In genomic region chr2:131488870-131489269, GRCm38 (mm10) we compare ENCODE assay signal across 12 mouse cellular contexts. TPM values are rescaled to one million over a fixed set of nuclear protein-coding genes. Genes with fewer than 3 reads are reported as not detected.
A peak's percentile ranks its signal among the peaks of the same experiment; 100 is the strongest.
DNase-seq lines count a peak whose midpoint lies in the region; ATAC-seq and TF ChIP-seq lines count a peak whose summit lies in the region.
"Had no signal": no experiment of that assay in that cellular context is flagged by ENCODE, and none has a peak within 500 bp of the region (broad histone marks: within the 10 kb centered on the region; RNA-seq: fewer than 3 reads in every experiment).

No protein-coding gene starts in this region.

- H3K4me3 ChIP-seq in cerebellum, adult 2 months (replicated peaks; ENCODE audit: insufficient read depth, low read depth, low read length), result no peak overlapping the region
- no peak overlapping the region for H3K4me3 ChIP-seq in kidney, postnatal 0 days (replicated peaks; ENCODE audit: low read depth, low read length)
- H3K4me3 ChIP-seq in kidney, embryonic 14.5 days (ENCODE audit: low read length), result no peak overlapping the region
- H3K4me3 ChIP-seq: megakaryocyte, embryonic 14.5 days had no signal

- TF ChIP-seq POLR2A in cerebellum, adult 2 months (IDR thresholded peaks at IDR 0.05; ENCODE audit: borderline replicate concordance, insufficient read depth, low read length), result no peak

- DNase-seq in cerebellum, adult 2 months, result no peak
- no peak for DNase-seq in kidney, postnatal 0 days (ENCODE audit: low spot score)
- DNase-seq in thymus, postnatal 0 days (ENCODE audit: low spot score), result peak; percentile 31
- DNase-seq in thymus, postnatal 14 days, result no peak
- no peak for DNase-seq in adrenal gland, postnatal 25 days
- no peak for DNase-seq in embryo, embryonic 10 days (ENCODE audit: low spot score)
- DNase-seq: gastrocnemius, postnatal 10 days; heart, postnatal 36 days; kidney, adult 9 months had no signal

- no peaks in the 10 kb centered on the region for H3K36me3 ChIP-seq in kidney, postnatal 0 days (ENCODE audit: insufficient read depth, low read length)
- no peaks in the 10 kb centered on the region for H3K36me3 ChIP-seq in kidney, embryonic 14.5 days (ENCODE audit: control insufficient read depth, insufficient read depth, low read length)

- H3K4me1 ChIP-seq in cerebellum, adult 2 months (ENCODE audit: control insufficient read depth, insufficient read depth, low read length), result peaks cover 8% of the 10 kb centered on the region; the same call in 1 of the 2 replicates
- peaks cover 6% of the 10 kb centered on the region; the same call in 1 of the 2 replicates for H3K4me1 ChIP-seq in kidney, postnatal 0 days (replicated peaks; ENCODE audit: insufficient read depth, low read length)
- peaks cover 5% of the 10 kb centered on the region; the same call in 1 of the 2 replicates for H3K4me1 ChIP-seq in kidney, embryonic 14.5 days (ENCODE audit: control insufficient read depth, insufficient read depth, low read length)

- no peak for ATAC-seq in cerebellum, adult (ENCODE audit: insufficient number of reproducible peaks, low FRiP score, low TSS enrichment)
- no peak for ATAC-seq in kidney, postnatal 0 days (replicated peaks; ENCODE audit: low FRiP score, low read depth)
- ATAC-seq in kidney, embryonic 14.5 days (ENCODE audit: low FRiP score, low TSS enrichment), result no peak

- H3K9ac ChIP-seq in kidney, postnatal 0 days (ENCODE audit: low read depth, low read length), result no peak overlapping the region
- no peak overlapping the region for H3K9ac ChIP-seq in kidney, embryonic 14.5 days (ENCODE audit: low read depth, low read length)

- WGBS in cerebellum, adult 2 months, result 94% methylated on average over 2 of the region's 2 CpGs
- 92% methylated on average over 2 of the region's 2 CpGs for WGBS in kidney, postnatal 0 days
- 90% methylated on average over 2 of the region's 2 CpGs for WGBS in kidney, embryonic 14.5 days

- H3K9me3 ChIP-seq in kidney, postnatal 0 days (replicated peaks; ENCODE audit: low read length), result no peaks in the 10 kb centered on the region
- H3K9me3 ChIP-seq in kidney, embryonic 14.5 days (ENCODE audit: control insufficient read depth, low read length), result no peaks in the 10 kb centered on the region
- H3K9me3 ChIP-seq: megakaryocyte, embryonic 14.5 days had no signal

- H3K27ac ChIP-seq in cerebellum, adult 2 months (ENCODE audit: insufficient read depth, low read length), result no peak overlapping the region
- no peak overlapping the region for H3K27ac ChIP-seq in kidney, postnatal 0 days
- no peak overlapping the region for H3K27ac ChIP-seq in kidney, embryonic 14.5 days (ENCODE audit: low read depth, low read length)

- H3K4me2 ChIP-seq in kidney, postnatal 0 days (ENCODE audit: low read length), result no peak overlapping the region
- H3K4me2 ChIP-seq in kidney, embryonic 14.5 days (replicated peaks; ENCODE audit: low read depth, low read length), result no peak overlapping the region

- TF ChIP-seq CTCF in cerebellum, adult 2 months (IDR thresholded peaks at IDR 0.05; ENCODE audit: borderline replicate concordance, insufficient read depth, low read depth, low read length), result peak; percentile 44; the same call in 1 of the 2 replicates
- peak; percentile 48 for TF ChIP-seq CTCF in kidney, postnatal 0 days (IDR thresholded peaks at IDR 0.05; ENCODE audit: low read depth)

- no peaks in the 10 kb centered on the region for H3K27me3 ChIP-seq in cerebellum, adult 2 months (ENCODE audit: control insufficient read depth, insufficient read depth, low read length)
- no peaks in the 10 kb centered on the region for H3K27me3 ChIP-seq in kidney, postnatal 0 days (ENCODE audit: insufficient read depth, low read length)
- H3K27me3 ChIP-seq in kidney, embryonic 14.5 days (ENCODE audit: control insufficient read depth, insufficient read depth, low read length), result no peaks in the 10 kb centered on the region

RNA-seq across cellular contexts. Expression of gene Smox, which starts 2.4 kb away (rescaled TPM):
- polyA plus RNA-seq in cerebellum, adult 2 months (2012; rRNA removed), result 93.0 and 93.4 TPM in 2 replicates
- 26.8 and 30.5 TPM in 2 replicates for polyA plus RNA-seq in kidney, postnatal 0 days (2015; fragmentation: Nextera tagmentation; extraction: Ambion mirVana)
- polyA plus RNA-seq in kidney, embryonic 14.5 days (2014; fragmentation: Nextera tagmentation; extraction: Ambion mirVana), result 27.4 and 29.1 TPM in 2 replicates
- 35.6 and 40.4 TPM in 2 replicates for polyA plus RNA-seq in thymus, postnatal 0 days (2015; fragmentation: Nextera tagmentation; extraction: Ambion mirVana)
- total RNA-seq in adrenal gland, postnatal 25 days (2021), result 24.9 and 25.2 TPM in 2 replicates
